Mouse (Mus musculus) right cerebral cortex, postnatal 4 days (tissue): Measurements from ENCODE around the gene Dolpp1.
A peak's percentile ranks its signal among the peaks of the same experiment; 100 is the strongest.

Source experiments
- DNase-seq: peaks from one replicate; pipeline ENCODE4 v3.0.0-alpha.2; 2022

Gene Dolpp1

GRCm38 (mm10) chr2:30441518-30442497 is 49.8 kb downstream of the Dolpp1 start:
- peak; percentile 78 for DNase-seq

- no peak for DNase-seq
Measured at GRCm38 (mm10) chr2:30442498-30442890, 50.4 kb downstream of the Dolpp1 start.

GRCm38 (mm10) chr2:30443281-30443680 is 51.2 kb downstream of the Dolpp1 start:
- no peak for DNase-seq

GRCm38 (mm10) chr2:30444006-30444405 is 52.0 kb downstream of the Dolpp1 start:
- DNase-seq = no peak

- no peak for DNase-seq
Measured at GRCm38 (mm10) chr2:30444450-30444849, 52.4 kb downstream of the Dolpp1 start.

- DNase-seq = no peak
Measured at GRCm38 (mm10) chr2:30445312-30445711, 53.3 kb downstream of the Dolpp1 start.

- no peak for DNase-seq
Measured at GRCm38 (mm10) chr2:30446891-30447826, 55.1 kb downstream of the Dolpp1 start.

GRCm38 (mm10) chr2:30448371-30448770 is 56.3 kb downstream of the Dolpp1 start:
- no peak for DNase-seq
